Mouse (Mus musculus) kidney, postnatal 10 days (tissue): Measurements from ENCODE around the gene Loxl4.

Experiments
- DNase-seq: peaks from one replicate; pipeline ENCODE4 v3.0.0; 2021; ENCODE audit warnings: mixed read lengths

Gene Loxl4

GRCm38 (mm10) chr19:42612654-42613053, at the start of gene Loxl4:
Loxl4 (minus strand) TSS chr19:42612813.
- DNase-seq: peak; percentile 85

GRCm38 (mm10) chr19:42661430-42662164, 49.0 kb upstream of the Loxl4 start:
- peak; percentile 27 for DNase-seq

GRCm38 (mm10) chr19:42660244-42660565, 47.6 kb upstream of the Loxl4 start:
- no peak for DNase-seq

GRCm38 (mm10) chr19:42659354-42660243, 47.0 kb upstream of the Loxl4 start:
- peak; percentile 39 for DNase-seq

GRCm38 (mm10) chr19:42658435-42659135, 46.0 kb upstream of the Loxl4 start:
- no peak for DNase-seq

GRCm38 (mm10) chr19:42657769-42658168, 45.2 kb upstream of the Loxl4 start:
- no peak for DNase-seq

GRCm38 (mm10) chr19:42657306-42657705, 44.7 kb upstream of the Loxl4 start:
- no peak for DNase-seq

GRCm38 (mm10) chr19:42655006-42655405, 42.4 kb upstream of the Loxl4 start:
- peak; percentile 82 for DNase-seq

GRCm38 (mm10) chr19:42653091-42653490, 40.5 kb upstream of the Loxl4 start:
- DNase-seq: no peak

- no peak for DNase-seq
Measured at GRCm38 (mm10) chr19:42652425-42652824, 39.8 kb upstream of the Loxl4 start.

GRCm38 (mm10) chr19:42640211-42640610, 27.6 kb upstream of the Loxl4 start:
- no peak for DNase-seq

GRCm38 (mm10) chr19:42639544-42639943, 26.9 kb upstream of the Loxl4 start:
- no peak for DNase-seq

GRCm38 (mm10) chr19:42638604-42639481, 26.2 kb upstream of the Loxl4 start:
- peak; percentile 77 for DNase-seq

GRCm38 (mm10) chr19:42636631-42637030, 24.0 kb upstream of the Loxl4 start:
- peak; percentile 74 for DNase-seq

GRCm38 (mm10) chr19:42633650-42634049, 21.0 kb upstream of the Loxl4 start:
- no peak for DNase-seq

GRCm38 (mm10) chr19:42632301-42632700, 19.7 kb upstream of the Loxl4 start:
- no peak for DNase-seq

GRCm38 (mm10) chr19:42631541-42631961, 18.9 kb upstream of the Loxl4 start:
- peak; percentile 73 for DNase-seq

- no peak for DNase-seq
Measured at GRCm38 (mm10) chr19:42628068-42628467, 15.5 kb upstream of the Loxl4 start.

GRCm38 (mm10) chr19:42613647-42614225, 1.1 kb upstream of the Loxl4 start:
- no peak for DNase-seq

- peak; percentile 48 for DNase-seq
Measured at GRCm38 (mm10) chr19:42613116-42613515, 503 bp upstream of the Loxl4 start.

- no peak for DNase-seq
Measured at GRCm38 (mm10) chr19:42611746-42612145, 867 bp downstream of the Loxl4 start.

GRCm38 (mm10) chr19:42609716-42610115, 2.9 kb downstream of the Loxl4 start:
- DNase-seq: no peak
